Mouse (Mus musculus): ENCODE measurements at regions not wholly inside any gene's neighbourhood (a gene's known extent, or its start where the extent isn't known, plus 50 kb on each side); places are given as distances from the start of the nearest gene placed in this dataset.

DNA sequence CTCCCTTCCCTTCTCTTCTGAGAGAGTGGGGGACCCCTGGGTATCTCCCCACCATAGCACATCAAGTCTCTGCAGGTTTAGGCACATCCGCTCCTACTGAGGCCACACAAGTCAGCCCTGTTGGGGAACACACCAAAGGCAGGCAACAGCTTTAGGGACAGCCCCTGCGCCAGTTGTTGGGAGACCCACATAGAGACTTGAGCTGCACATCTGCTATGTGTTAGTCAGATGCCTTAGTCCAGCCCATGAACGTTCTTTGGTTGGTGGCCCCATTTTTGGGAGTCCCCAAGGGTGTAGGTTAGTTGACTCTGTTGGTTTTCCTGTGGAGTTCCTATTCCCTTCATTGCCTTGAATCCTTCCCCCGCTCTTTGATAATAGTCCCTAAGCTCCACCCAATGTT is 354.4 kb upstream of the Sel1l start:
- no peak for TF ChIP-seq CTCF (conservative IDR thresholded peaks at IDR 0.05; ENCODE audit: low read length)
- TF ChIP-seq POU5F1 (IDR thresholded peaks at IDR 0.05; ENCODE audit: borderline replicate concordance, low read length) = no peak
- no peak for TF ChIP-seq NANOG (IDR thresholded peaks at IDR 0.05; ENCODE audit: borderline replicate concordance, low read length)
